Mouse (Mus musculus) bone marrow, adult 2 months (tissue): Measurements from ENCODE around the gene Atp8b4.

Experiments
- CTCF ChIP-seq: fragments of 200-500 bp; IDR thresholded peaks from 2 replicates; pipeline ENCODE4 v1.5.1; 2011; ENCODE audit warnings: low read length, control low read depth; ENCODE audit not compliant: control insufficient read depth, insufficient read depth
- POLR2A ChIP-seq: fragments of 200-500 bp; IDR thresholded peaks from 2 replicates; pipeline ENCODE4 v1.6.1; 2011; ENCODE audit warnings: low read depth, mild to moderate bottlenecking, control low read depth, low read length, borderline replicate concordance; ENCODE audit not compliant: control insufficient read depth

- no peak for TF ChIP-seq CTCF
- TF ChIP-seq POLR2A = no peak
Measured at GRCm38 (mm10) chr2:126284071-126284470, 216.4 kb downstream of the Atp8b4 start.
